Mouse (Mus musculus): ENCODE results near the gene Slco2a1. TPM values are rescaled to one million over a fixed set of nuclear protein-coding genes. Genes with fewer than 3 reads are reported as not detected.
"Not testable (repeated sequence)": the region's sequence is repeated elsewhere in the genome, so short reads cannot be mapped to it uniquely, and the experiment has no call there.

Gene Slco2a1
- polyA plus RNA-seq, 1 experiment from 2014 or later: 11.2 TPM

- no peak for TF ChIP-seq CTCF (IDR thresholded peaks at IDR 0.05; ENCODE audit: low read depth)
- no peak for TF ChIP-seq EP300 (IDR thresholded peaks at IDR 0.05; ENCODE audit: low read depth)
- Histone ChIP-seq H3K27me3 (ENCODE audit: insufficient read depth, low read length) (no peaks in the 10 kb centered on the region), H3K4me2 (ENCODE audit: low read depth, low read length) (no peak overlapping the region), H3K36me3 (replicated peaks; ENCODE audit: insufficient read depth, low read length) (peaks cover 10% of the 10 kb centered on the region), H3K4me1 (ENCODE audit: insufficient read depth) (peaks cover 20% of the 10 kb centered on the region), H3K27ac (ENCODE audit: low read depth) (no peak overlapping the region), H3K9ac (replicated peaks) (no peak overlapping the region), H3K9me3 (ENCODE audit: low read length) (no peaks in the 10 kb centered on the region), H3K4me3 (ENCODE audit: low read depth, low read length) (no peak overlapping the region)
- DNase-seq: no peak
- WGBS (ENCODE audit: insufficient replicate concordance): 68% methylated on average over 2 of the region's 2 CpGs
- no peak for ATAC-seq
Measured at GRCm38 (mm10) chr9:103088661-103089060, 100.1 kb downstream of the Slco2a1 start.

- 0 out of 2 replicates have a peak, but pooled peaks cover 3% of the 10 kb centered on the region for H3K36me3 ChIP-seq (replicated peaks; ENCODE audit: insufficient read depth, low read length)
- TF ChIP-seq CTCF (IDR thresholded peaks at IDR 0.05; ENCODE audit: low read depth): no peak
- H3K4me2 ChIP-seq (ENCODE audit: low read depth, low read length): peak overlapping the region; percentile 24; the same call in 1 of the 2 replicates
- no peaks in the 10 kb centered on the region for H3K27me3 ChIP-seq (ENCODE audit: insufficient read depth, low read length)
- DNase-seq: peak; percentile 48
- H3K9me3 ChIP-seq (ENCODE audit: low read length): no peaks in the 10 kb centered on the region
- H3K4me1 ChIP-seq (ENCODE audit: insufficient read depth): peaks cover 20% of the 10 kb centered on the region
- ATAC-seq: peak; percentile 84
- WGBS (ENCODE audit: insufficient replicate concordance): 45% methylated on average over 9 of the region's 9 CpGs
- no peak overlapping the region for H3K4me3 ChIP-seq (ENCODE audit: low read depth, low read length)
- H3K9ac ChIP-seq (replicated peaks): no peak overlapping the region
- H3K27ac ChIP-seq (ENCODE audit: low read depth): peak overlapping the region; percentile 69
Measured at GRCm38 (mm10) chr9:103090116-103090875, 101.8 kb downstream of the Slco2a1 start.

GRCm38 (mm10) chr9:103091039-103091883 is 102.7 kb downstream of the Slco2a1 start:
- ATAC-seq: peak; percentile 26
- no peak overlapping the region for H3K4me2 ChIP-seq (ENCODE audit: low read depth, low read length)
- H3K4me1 ChIP-seq (ENCODE audit: insufficient read depth): peaks cover 20% of the 10 kb centered on the region
- H3K4me3 ChIP-seq (ENCODE audit: low read depth, low read length): no peak overlapping the region
- peak overlapping the region; percentile 69; the same call in 1 of the 2 replicates for H3K27ac ChIP-seq (ENCODE audit: low read depth)
- no peak for DNase-seq
- H3K27me3 ChIP-seq (ENCODE audit: insufficient read depth, low read length): no peaks in the 10 kb centered on the region
- no peak for TF ChIP-seq CTCF (IDR thresholded peaks at IDR 0.05; ENCODE audit: low read depth)
- TF ChIP-seq EP300 (IDR thresholded peaks at IDR 0.05; ENCODE audit: low read depth): no peak
- no peaks in the 10 kb centered on the region for H3K36me3 ChIP-seq (replicated peaks; ENCODE audit: insufficient read depth, low read length)
- no peak overlapping the region for H3K9ac ChIP-seq (replicated peaks)
- WGBS (ENCODE audit: insufficient replicate concordance): 60% methylated on average over 16 of the region's 16 CpGs
- H3K9me3 ChIP-seq (ENCODE audit: low read length): no peaks in the 10 kb centered on the region

- WGBS (ENCODE audit: insufficient replicate concordance): 0% methylated on average over 15 of the region's 19 CpGs
- Histone ChIP-seq H3K4me2 (ENCODE audit: low read depth, low read length) (peak overlapping the region; percentile 80), H3K9ac (replicated peaks) (peak overlapping the region; percentile 48), H3K27me3 (ENCODE audit: insufficient read depth, low read length) (no peaks in the 10 kb centered on the region), H3K27ac (ENCODE audit: low read depth) (no peak overlapping the region), H3K9me3 (ENCODE audit: low read length) (no peaks in the 10 kb centered on the region), H3K36me3 (replicated peaks; ENCODE audit: insufficient read depth, low read length) (no peaks in the 10 kb centered on the region), H3K4me1 (ENCODE audit: insufficient read depth) (peaks cover 20% of the 10 kb centered on the region), H3K4me3 (ENCODE audit: low read depth, low read length) (peak overlapping the region; percentile 36)
- TF ChIP-seq EP300 (IDR thresholded peaks at IDR 0.05; ENCODE audit: low read depth): no peak
- TF ChIP-seq CTCF (IDR thresholded peaks at IDR 0.05; ENCODE audit: low read depth): peak; percentile 97
- DNase-seq (peak; percentile 85), ATAC-seq (peak; percentile 64)
Measured at GRCm38 (mm10) chr9:103092248-103092647, 103.7 kb downstream of the Slco2a1 start.

- Histone ChIP-seq H3K9ac (replicated peaks) (no peak overlapping the region), H3K4me1 (ENCODE audit: insufficient read depth) (peaks cover 18% of the 10 kb centered on the region), H3K36me3 (replicated peaks; ENCODE audit: insufficient read depth, low read length) (no peaks in the 10 kb centered on the region), H3K9me3 (ENCODE audit: low read length) (no peaks in the 10 kb centered on the region), H3K4me3 (ENCODE audit: low read depth, low read length) (no peak overlapping the region), H3K27me3 (ENCODE audit: insufficient read depth, low read length) (no peaks in the 10 kb centered on the region), H3K27ac (ENCODE audit: low read depth) (no peak overlapping the region), H3K4me2 (ENCODE audit: low read depth, low read length) (no peak overlapping the region)
- ATAC-seq: no peak
- 73% methylated on average over 3 of the region's 3 CpGs for WGBS (ENCODE audit: insufficient replicate concordance)
- TF ChIP-seq EP300 (IDR thresholded peaks at IDR 0.05; ENCODE audit: low read depth): no peak
- no peak for TF ChIP-seq CTCF (IDR thresholded peaks at IDR 0.05; ENCODE audit: low read depth)
- no peak for DNase-seq
Measured at GRCm38 (mm10) chr9:103093681-103094080, 105.2 kb downstream of the Slco2a1 start.

GRCm38 (mm10) chr9:103108341-103108798 is 119.9 kb downstream of the Slco2a1 start:
- ATAC-seq (peak; percentile 75), DNase-seq (peak; percentile 51)
- peak overlapping the region; percentile 62 for H3K4me2 ChIP-seq (ENCODE audit: low read depth, low read length)
- peaks cover 16% of the 10 kb centered on the region for H3K4me1 ChIP-seq (ENCODE audit: insufficient read depth)
- 26% methylated on average over 7 of the region's 14 CpGs for WGBS (ENCODE audit: insufficient replicate concordance)
- not testable (repeated sequence) for H3K27ac ChIP-seq (ENCODE audit: low read depth); H3K9ac ChIP-seq (replicated peaks); H3K36me3 ChIP-seq (replicated peaks; ENCODE audit: insufficient read depth, low read length); H3K9me3 ChIP-seq (ENCODE audit: low read length)
- 0 out of 2 replicates have a peak, but pooled peaks have one; percentile 12 for TF ChIP-seq CTCF (IDR thresholded peaks at IDR 0.05; ENCODE audit: low read depth)
- H3K4me3 ChIP-seq (ENCODE audit: low read depth, low read length): peak overlapping the region; percentile 43; the same call in 1 of the 2 replicates
- peaks cover 35% of the 10 kb centered on the region for H3K27me3 ChIP-seq (ENCODE audit: insufficient read depth, low read length)

Measured in liver, postnatal 0 days (tissue).